Mouse (Mus musculus) kidney, postnatal 0 days (tissue): ENCODE measurements at regions not wholly inside any gene's neighbourhood (a gene's known extent, or its start where the extent isn't known, plus 50 kb on each side); places are given as distances from the start of the nearest gene placed in this dataset.

Experiments
- ATAC-seq: fragments of 200-750 bp; cut with Nextera tagmentation; replicated peaks from 2 replicates; pipeline ENCODE4 v1.8.0; 2017; ENCODE audit warnings: low read depth, moderate number of reproducible peaks, moderate TSS enrichment, moderate library complexity; ENCODE audit not compliant: low FRiP score
- DNase-seq: peaks from one replicate; pipeline ENCODE4 v3.0.0-alpha.2; 2016; ENCODE audit warnings: low spot score
- H3K27ac ChIP-seq: fragments of 300-500 bp; sonication (generic); 2 replicates; pipeline ENCODE4 v1.5.1; 2014; ENCODE audit warnings: mild to moderate bottlenecking
- H3K27me3 ChIP-seq: fragments of 300-500 bp; sonication (generic); 2 replicates; pipeline ENCODE4 v1.6.1; 2014; ENCODE audit warnings: low read length, mixed read lengths; ENCODE audit not compliant: insufficient read depth
- H3K36me3 ChIP-seq: fragments of 300-500 bp; sonication (generic); 2 replicates; pipeline ENCODE4 v1.6.1; 2014; ENCODE audit warnings: low read length, mixed read lengths; ENCODE audit not compliant: insufficient read depth
- H3K4me1 ChIP-seq: fragments of 300-500 bp; sonication (generic); replicated peaks from 2 replicates; pipeline ENCODE4 v1.6.1; 2014; ENCODE audit warnings: antibody characterized with exemption, low read length, mixed read lengths; ENCODE audit not compliant: insufficient read depth
- H3K4me2 ChIP-seq: fragments of 300-500 bp; sonication (generic); 2 replicates; pipeline ENCODE4 v1.6.1; 2014; ENCODE audit warnings: mild to moderate bottlenecking, low read length, moderate library complexity, mixed read lengths
- H3K4me3 ChIP-seq: fragments of 300-500 bp; sonication (generic); replicated peaks from 2 replicates; pipeline ENCODE4 v1.5.1; 2014; ENCODE audit warnings: low read depth, low read length
- H3K9ac ChIP-seq: fragments of 300-500 bp; sonication (generic); 2 replicates; pipeline ENCODE4 v1.6.1; 2014; ENCODE audit warnings: low read depth, low read length
- H3K9me3 ChIP-seq: fragments of 300-500 bp; sonication (generic); replicated peaks from 2 replicates; pipeline ENCODE4 v1.6.1; 2016; ENCODE audit warnings: low read length, inconsistent platforms, mixed read lengths
- CTCF ChIP-seq: IDR thresholded peaks from 2 replicates; pipeline ENCODE4 v1.5.1; 2016; ENCODE audit warnings: antibody characterized with exemption, low read depth, mild to moderate bottlenecking, moderate library complexity
- whole genome bisulfite sequencing: fragments of 180-500 bp; shearing (Covaris S2); extraction: QIAGEN DNeasy Blood & Tissue Kit; methylation state at CpG from one replicate; pipeline ENCODE4 v1.1.7; 2014; 5-methylcytosine and 5-hydroxymethylcytosine counted together

GRCm38 (mm10) chr12:45614074-45614473 lies 539.6 kb upstream of the Stxbp6 start:
- ATAC-seq (peak; percentile 61; the same call in 1 of the 2 replicates), DNase-seq (peak; percentile 73)
- H3K36me3 ChIP-seq, result no peaks in the 10 kb centered on the region
- no peaks in the 10 kb centered on the region for H3K4me1 ChIP-seq
- no peaks in the 10 kb centered on the region for H3K9me3 ChIP-seq
- no peaks in the 10 kb centered on the region for H3K27me3 ChIP-seq
- no peak overlapping the region for H3K9ac ChIP-seq
- no peak for TF ChIP-seq CTCF
- no peak overlapping the region for H3K4me3 ChIP-seq
- H3K4me2 ChIP-seq, result no peak overlapping the region
- no peak overlapping the region for H3K27ac ChIP-seq

- TF ChIP-seq CTCF, result no peak
- ATAC-seq, result peak; percentile 75
- Histone ChIP-seq H3K36me3 (no peaks in the 10 kb centered on the region), H3K9me3 (no peaks in the 10 kb centered on the region), H3K4me2 (no peak overlapping the region), H3K4me1 (peaks cover 6% of the 10 kb centered on the region; the same call in 1 of the 2 replicates), H3K9ac (no peak overlapping the region), H3K27ac (no peak overlapping the region), H3K27me3 (no peaks in the 10 kb centered on the region), H3K4me3 (no peak overlapping the region)
- 42% methylated on average over 3 of the region's 3 CpGs for WGBS
- DNase-seq, result peak; percentile 15
Measured at GRCm38 (mm10) chr12:45599443-45599842, 524.9 kb upstream of the Stxbp6 start.

- no peak overlapping the region for H3K4me2 ChIP-seq
- H3K4me3 ChIP-seq, result no peak overlapping the region
- H3K27ac ChIP-seq, result no peak overlapping the region
- ATAC-seq (no peak), DNase-seq (peak; percentile 62)
- TF ChIP-seq CTCF, result no peak
- no peaks in the 10 kb centered on the region for H3K9me3 ChIP-seq
- peaks cover 6% of the 10 kb centered on the region; the same call in 1 of the 2 replicates for H3K4me1 ChIP-seq
- 21% methylated on average over 4 of the region's 4 CpGs for WGBS
- no peak overlapping the region for H3K9ac ChIP-seq
- H3K27me3 ChIP-seq, result no peaks in the 10 kb centered on the region
- H3K36me3 ChIP-seq, result no peaks in the 10 kb centered on the region
Measured at GRCm38 (mm10) chr12:45597904-45598570, 523.5 kb upstream of the Stxbp6 start.

- H3K9me3 ChIP-seq, result no peaks in the 10 kb centered on the region
- no peak overlapping the region for H3K27ac ChIP-seq
- TF ChIP-seq CTCF, result no peak
- peaks cover 6% of the 10 kb centered on the region; the same call in 1 of the 2 replicates for H3K4me1 ChIP-seq
- no peak overlapping the region for H3K4me3 ChIP-seq
- 36% methylated on average over 3 of the region's 3 CpGs for WGBS
- DNase-seq (peak; percentile 68), ATAC-seq (no peak)
- no peaks in the 10 kb centered on the region for H3K27me3 ChIP-seq
- no peaks in the 10 kb centered on the region for H3K36me3 ChIP-seq
- H3K9ac ChIP-seq, result no peak overlapping the region
- H3K4me2 ChIP-seq, result 0 out of 2 replicates have a peak overlapping the region, but pooled peaks have one; percentile 2
Measured at GRCm38 (mm10) chr12:45594689-45595088, 520.2 kb upstream of the Stxbp6 start.

GRCm38 (mm10) chr12:45590191-45590590 lies 515.7 kb upstream of the Stxbp6 start:
- H3K27ac ChIP-seq, result no peak overlapping the region

GRCm38 (mm10) chr12:45585763-45586162 lies 511.3 kb upstream of the Stxbp6 start:
- H3K9me3 ChIP-seq, result no peaks in the 10 kb centered on the region
- H3K4me1 ChIP-seq, result no peaks in the 10 kb centered on the region
- no peak for TF ChIP-seq CTCF
- no peaks in the 10 kb centered on the region for H3K36me3 ChIP-seq
- H3K9ac ChIP-seq, result no peak overlapping the region
- WGBS, result 85% methylated on average over 4 of the region's 4 CpGs
- H3K27ac ChIP-seq, result no peak overlapping the region
- H3K27me3 ChIP-seq, result no peaks in the 10 kb centered on the region
- no peak overlapping the region for H3K4me2 ChIP-seq
- no peak overlapping the region for H3K4me3 ChIP-seq
- DNase-seq (no peak), ATAC-seq (no peak)

More at GRCm38 (mm10) chr12:45590191-45590590, 515.7 kb upstream of the Stxbp6 start:
- Histone ChIP-seq H3K36me3 (no peaks in the 10 kb centered on the region), H3K4me3 (no peak overlapping the region), H3K9ac (no peak overlapping the region), H3K27me3 (no peaks in the 10 kb centered on the region), H3K4me1 (no peaks in the 10 kb centered on the region), H3K4me2 (no peak overlapping the region), H3K9me3 (no peaks in the 10 kb centered on the region)
- ATAC-seq, result no peak
- no peak for TF ChIP-seq CTCF
- DNase-seq, result no peak
- 95% methylated on average over 2 of the region's 2 CpGs for WGBS
